Mouse (Mus musculus): Measurements from ENCODE around the gene Dbx1.

Dbx1 gene

GRCm38 (mm10) chr7:49632391-49632790, 4.3 kb downstream of the Dbx1 start:
- no peak for DNase-seq

GRCm38 (mm10) chr7:49631885-49632284, 4.8 kb downstream of the Dbx1 start:
- DNase-seq, result no peak

GRCm38 (mm10) chr7:49620160-49620559, 16.5 kb downstream of the Dbx1 start:
- no peak for DNase-seq

GRCm38 (mm10) chr7:49617087-49617486, 19.6 kb downstream of the Dbx1 start:
- no peak for DNase-seq

GRCm38 (mm10) chr7:49616258-49616735, 20.4 kb downstream of the Dbx1 start:
- DNase-seq, result peak in 1 of 2 experiments; percentile 62

- no peak for DNase-seq
These were observed 31.5 kb downstream of the Dbx1 start for GRCm38 (mm10) chr7:49604965-49605795.

GRCm38 (mm10) chr7:49604244-49604643, 32.4 kb downstream of the Dbx1 start:
- no peak for DNase-seq

GRCm38 (mm10) chr7:49601191-49601975, 35.3 kb downstream of the Dbx1 start:
- peak; percentile 29 to 60 for DNase-seq

GRCm38 (mm10) chr7:49599950-49600349, 36.7 kb downstream of the Dbx1 start:
- DNase-seq, result no peak

- no peak for DNase-seq
These were observed 38.4 kb downstream of the Dbx1 start for GRCm38 (mm10) chr7:49598225-49598624.

GRCm38 (mm10) chr7:49597776-49598175, 38.9 kb downstream of the Dbx1 start:
- no peak for DNase-seq

- no peak for DNase-seq
These were observed 47.0 kb downstream of the Dbx1 start for GRCm38 (mm10) chr7:49589635-49590034.

GRCm38 (mm10) chr7:49586530-49587120, 50.0 kb downstream of the Dbx1 start:
- DNase-seq, result no peak

- DNase-seq, result no peak
These were observed 53.5 kb downstream of the Dbx1 start for GRCm38 (mm10) chr7:49583176-49583575.

- DNase-seq, result no peak
These were observed 54.1 kb downstream of the Dbx1 start for GRCm38 (mm10) chr7:49582551-49582950.

- DNase-seq, result no peak
These were observed 54.7 kb downstream of the Dbx1 start for GRCm38 (mm10) chr7:49581951-49582350.

Data from spleen, adult 18-20 months (tissue).